Mouse (Mus musculus) monocyte, adult 2 months (primary cell): ENCODE data around the gene Gcg.

Experiments used
- DNase-seq, 2 experiments: peaks; one replicate each; pipeline ENCODE4 v3.0.0; 2022; ENCODE audit warnings: low spot score in 2 of 2, low read depth in 1 of 2

Gcg gene

GRCm38 (mm10) chr2:62483550-62483949, at the start of gene Gcg:
Gcg (minus strand) TSS chr2:62483650.
- DNase-seq = no peak

GRCm38 (mm10) chr2:62531065-62531464, 47.6 kb upstream of the Gcg start:
- no peak for DNase-seq

- no peak for DNase-seq
Observed at GRCm38 (mm10) chr2:62526399-62526798, 42.9 kb upstream of the Gcg start.

GRCm38 (mm10) chr2:62517790-62518189, 34.3 kb upstream of the Gcg start:
- no peak for DNase-seq

GRCm38 (mm10) chr2:62514477-62514876, 31.0 kb upstream of the Gcg start:
- DNase-seq = no peak

- DNase-seq = no peak
Observed at GRCm38 (mm10) chr2:62513477-62513876, 30.0 kb upstream of the Gcg start.

- DNase-seq = no peak
Observed at GRCm38 (mm10) chr2:62507130-62507529, 23.7 kb upstream of the Gcg start.

- DNase-seq = no peak
Observed at GRCm38 (mm10) chr2:62506441-62506840, 23.0 kb upstream of the Gcg start.

- DNase-seq = no peak
Observed at GRCm38 (mm10) chr2:62504269-62504796, 20.9 kb upstream of the Gcg start.

- DNase-seq = no peak
Observed at GRCm38 (mm10) chr2:62503326-62503725, 19.9 kb upstream of the Gcg start.

GRCm38 (mm10) chr2:62502516-62502915, 19.1 kb upstream of the Gcg start:
- no peak for DNase-seq

- DNase-seq = no peak
Observed at GRCm38 (mm10) chr2:62498821-62499220, 15.4 kb upstream of the Gcg start.

GRCm38 (mm10) chr2:62498086-62498485, 14.6 kb upstream of the Gcg start:
- no peak for DNase-seq

- DNase-seq = no peak
Observed at GRCm38 (mm10) chr2:62497333-62498002, 14.0 kb upstream of the Gcg start.

GRCm38 (mm10) chr2:62495407-62495806, 12.0 kb upstream of the Gcg start:
- no peak for DNase-seq

GRCm38 (mm10) chr2:62489832-62490231, 6.4 kb upstream of the Gcg start:
- no peak for DNase-seq

GRCm38 (mm10) chr2:62484906-62485305, 1.5 kb upstream of the Gcg start:
- DNase-seq = no peak

GRCm38 (mm10) chr2:62480285-62481198, 2.9 kb downstream of the Gcg start:
- DNase-seq = no peak

GRCm38 (mm10) chr2:62469551-62469950, 13.9 kb downstream of the Gcg start:
- no peak for DNase-seq

- DNase-seq = no peak
Observed at GRCm38 (mm10) chr2:62463287-62463686, 20.2 kb downstream of the Gcg start.

- DNase-seq = no peak
Observed at GRCm38 (mm10) chr2:62462174-62462573, 21.3 kb downstream of the Gcg start.

GRCm38 (mm10) chr2:62460815-62461450, 22.5 kb downstream of the Gcg start:
- no peak for DNase-seq
